Mouse (Mus musculus) ES-Bruce4 (cell line): ENCODE measurements around the gene Rasd1. TPM values are rescaled to one million over a fixed set of nuclear protein-coding genes. Genes with fewer than 3 reads are reported as not detected.

ENCODE experiments used
- H3K27ac ChIP-seq: 2 replicates; pipeline ENCODE4 v1.5.1; 2012; ENCODE audit warnings: low read length, inconsistent platforms; ENCODE audit not compliant: insufficient read depth
- H3K27me3 ChIP-seq: 2 replicates; pipeline ENCODE4 v1.6.1; 2012; ENCODE audit warnings: mild to moderate bottlenecking, low read length, inconsistent platforms; ENCODE audit not compliant: control insufficient read depth, poor library complexity, insufficient read depth, severe bottlenecking
- H3K36me3 ChIP-seq: 2 replicates; pipeline ENCODE4 v1.6.1; 2012; ENCODE audit warnings: inconsistent platforms, mild to moderate bottlenecking, low read length, moderate library complexity; ENCODE audit not compliant: control insufficient read depth, poor library complexity, insufficient read depth, severe bottlenecking
- H3K4me1 ChIP-seq: one replicate; pipeline ENCODE4 v1.8.1; 2011; ENCODE audit warnings: low read length; ENCODE audit not compliant: control insufficient read depth, insufficient read depth
- H3K4me3 ChIP-seq: 2 replicates; pipeline ENCODE4 v1.5.1; 2011; ENCODE audit warnings: low read depth, mild to moderate bottlenecking, low read length
- H3K9ac ChIP-seq: 2 replicates; pipeline ENCODE4 v1.6.1; 2012; ENCODE audit warnings: low read depth, mild to moderate bottlenecking, inconsistent platforms; ENCODE audit not compliant: poor library complexity, severe bottlenecking
- H3K9me3 ChIP-seq: replicated peaks from 2 replicates; pipeline ENCODE4 v1.6.1; 2012; ENCODE audit warnings: mild to moderate bottlenecking, low read length, inconsistent platforms; ENCODE audit not compliant: control insufficient read depth, poor library complexity, insufficient read depth, severe bottlenecking
- CTCF ChIP-seq: IDR thresholded peaks from one replicate; pipeline ENCODE4 v1.8.1; 2011; ENCODE audit warnings: low read depth, low read length
- EP300 ChIP-seq: IDR thresholded peaks from 2 replicates; pipeline ENCODE4 v1.6.1; 2011; ENCODE audit warnings: low read depth, low read length; ENCODE audit not compliant: insufficient read depth
- POLR2A ChIP-seq: IDR thresholded peaks from one replicate; pipeline ENCODE4 v1.8.1; 2011; ENCODE audit warnings: low read length; ENCODE audit not compliant: insufficient read depth
- polyA plus RNA-seq: library from polyadenylated mRNA; stranded (reverse); fragments of >200 nt; gene quantifications from 2 replicates; pipeline ENCODE4 v1.2.4, GENCODE M21; 2011; ENCODE audit warnings: low read depth; ENCODE audit not compliant: missing spikeins, insufficient read depth, insufficient read length

Rasd1 gene
- polyA plus RNA-seq, 1 experiment = 0.63 TPM

DNA sequence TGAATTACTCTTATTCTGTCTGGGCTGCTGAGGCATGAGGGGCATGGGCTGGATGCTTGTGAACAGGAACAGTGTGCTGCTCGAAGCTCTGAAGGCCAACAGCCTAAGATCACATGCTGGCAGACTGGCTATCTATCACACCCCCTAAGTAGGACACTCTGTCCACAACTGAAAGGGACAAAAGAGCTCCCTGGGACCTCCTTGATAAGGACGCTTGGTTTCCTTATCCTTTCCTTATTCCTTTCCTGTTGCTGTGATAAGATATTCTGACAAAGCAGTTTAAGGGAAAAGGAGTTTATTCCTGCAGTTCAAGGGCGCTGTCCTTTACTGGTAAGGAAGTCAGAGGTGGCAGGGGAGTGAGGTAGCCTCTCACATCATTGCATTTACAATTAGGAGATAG is 24.1 kb downstream of the Rasd1 start:
- no peaks in the 10 kb centered on the region for H3K36me3 ChIP-seq
- H3K4me1 ChIP-seq = no peaks in the 10 kb centered on the region
- TF ChIP-seq CTCF = no peak
- no peak for TF ChIP-seq POLR2A
- TF ChIP-seq EP300 = no peak
- no peaks in the 10 kb centered on the region for H3K9me3 ChIP-seq
- H3K4me3 ChIP-seq = no peak overlapping the region
- H3K27me3 ChIP-seq = no peaks in the 10 kb centered on the region
- no peak overlapping the region for H3K27ac ChIP-seq
- no peak overlapping the region for H3K9ac ChIP-seq

DNA sequence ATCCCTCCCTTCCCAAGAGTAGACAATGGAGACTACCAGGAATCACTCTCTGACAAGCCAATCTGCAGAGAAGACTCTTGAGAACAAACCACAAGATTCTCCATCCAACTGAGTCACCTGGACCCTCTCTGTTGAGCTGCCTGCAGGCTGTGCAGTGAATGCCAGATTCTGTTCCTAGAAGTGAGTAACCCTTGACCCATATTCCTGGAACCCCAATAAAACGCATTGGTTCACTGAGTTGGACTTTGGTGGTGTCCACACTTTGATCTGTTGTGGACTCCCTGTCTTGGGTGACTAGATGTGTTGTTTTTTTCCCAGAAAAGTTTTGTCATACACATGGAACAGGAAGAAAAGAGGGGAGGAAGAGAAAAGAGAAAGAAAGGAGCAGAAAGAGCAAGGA is 24.9 kb downstream of the Rasd1 start:
- no peaks in the 10 kb centered on the region for H3K27me3 ChIP-seq
- no peak overlapping the region for H3K4me3 ChIP-seq
- TF ChIP-seq EP300 = no peak
- no peak for TF ChIP-seq POLR2A
- TF ChIP-seq CTCF = no peak
- no peaks in the 10 kb centered on the region for H3K9me3 ChIP-seq
- no peaks in the 10 kb centered on the region for H3K4me1 ChIP-seq
- H3K27ac ChIP-seq = no peak overlapping the region
- no peaks in the 10 kb centered on the region for H3K36me3 ChIP-seq
- no peak overlapping the region for H3K9ac ChIP-seq

DNA sequence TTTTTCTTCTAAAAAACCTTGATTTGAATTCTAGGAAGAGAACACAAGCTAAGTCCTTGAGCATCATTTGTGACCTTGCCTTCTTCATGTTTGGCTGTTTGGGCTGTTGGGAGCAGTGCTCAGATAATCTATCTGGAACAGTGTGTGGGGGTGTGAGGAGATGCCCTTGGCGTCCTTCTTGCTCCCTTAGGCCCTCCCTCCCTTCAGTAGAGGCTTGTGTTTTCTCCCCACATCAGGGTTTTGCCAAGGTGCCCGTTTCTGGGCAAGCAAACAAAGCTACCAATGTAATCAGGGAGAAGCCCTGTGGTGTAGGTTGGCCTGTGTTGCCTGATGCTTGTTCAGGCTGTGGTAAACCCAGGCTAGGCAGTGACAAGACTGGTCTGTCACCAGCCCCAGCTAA is 27.1 kb downstream of the Rasd1 start:
- Histone ChIP-seq H3K4me1 (no peaks in the 10 kb centered on the region), H3K27me3 (no peaks in the 10 kb centered on the region), H3K9me3 (no peaks in the 10 kb centered on the region), H3K4me3 (no peak overlapping the region), H3K9ac (no peak overlapping the region), H3K36me3 (no peaks in the 10 kb centered on the region), H3K27ac (no peak overlapping the region)
- no peak for TF ChIP-seq POLR2A
- TF ChIP-seq CTCF = no peak
- TF ChIP-seq EP300 = no peak

DNA sequence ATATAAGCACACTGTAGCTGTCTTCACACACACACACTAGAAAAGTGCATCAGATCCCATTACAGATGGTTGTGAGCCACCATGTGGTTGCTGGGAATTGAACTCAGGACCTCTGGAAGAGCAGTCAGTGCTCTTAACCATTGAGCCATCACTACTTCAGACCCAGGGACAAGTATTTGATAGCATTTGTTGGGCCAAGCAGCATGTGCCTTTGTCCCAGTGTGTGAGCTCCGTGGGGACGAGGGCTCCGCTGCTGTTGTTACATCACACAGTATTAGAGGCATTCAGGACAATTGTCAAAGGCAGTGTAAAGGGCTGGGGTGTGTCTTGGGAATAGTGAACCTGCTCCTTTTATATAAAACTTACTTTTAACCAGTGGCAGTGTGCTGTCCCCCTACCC is 27.7 kb downstream of the Rasd1 start:
- Histone ChIP-seq H3K9ac (no peak overlapping the region), H3K27ac (no peak overlapping the region), H3K9me3 (no peaks in the 10 kb centered on the region), H3K4me1 (no peaks in the 10 kb centered on the region), H3K27me3 (no peaks in the 10 kb centered on the region), H3K36me3 (no peaks in the 10 kb centered on the region), H3K4me3 (no peak overlapping the region)
- no peak for TF ChIP-seq POLR2A
- no peak for TF ChIP-seq EP300
- TF ChIP-seq CTCF = no peak

DNA sequence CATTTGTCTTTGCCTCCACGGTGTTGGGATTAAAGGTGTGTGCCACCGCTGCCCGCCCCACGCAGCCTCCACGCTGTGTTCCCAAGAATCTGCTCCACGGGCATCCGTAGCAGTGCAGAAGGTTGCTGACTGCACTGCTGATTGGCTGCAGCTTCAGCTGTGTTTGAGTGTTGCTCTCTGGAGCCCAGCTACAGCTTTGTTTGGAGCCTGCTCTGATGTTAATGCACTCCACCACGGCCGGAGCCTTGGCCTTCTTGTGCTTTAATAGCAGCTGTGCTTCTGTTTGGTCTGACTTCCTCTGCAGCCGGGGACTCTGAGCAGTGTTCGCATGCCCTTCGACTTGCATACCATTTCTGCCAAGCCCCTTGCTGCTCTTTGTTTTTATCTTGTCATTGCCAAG is 30.8 kb downstream of the Rasd1 start:
- no peaks in the 10 kb centered on the region for H3K27me3 ChIP-seq
- H3K4me3 ChIP-seq = no peak overlapping the region
- H3K27ac ChIP-seq = no peak overlapping the region
- H3K36me3 ChIP-seq = no peaks in the 10 kb centered on the region
- H3K9me3 ChIP-seq = no peaks in the 10 kb centered on the region
- no peaks in the 10 kb centered on the region for H3K4me1 ChIP-seq
- TF ChIP-seq EP300 (no peak), CTCF (no peak), POLR2A (no peak)
- no peak overlapping the region for H3K9ac ChIP-seq

DNA sequence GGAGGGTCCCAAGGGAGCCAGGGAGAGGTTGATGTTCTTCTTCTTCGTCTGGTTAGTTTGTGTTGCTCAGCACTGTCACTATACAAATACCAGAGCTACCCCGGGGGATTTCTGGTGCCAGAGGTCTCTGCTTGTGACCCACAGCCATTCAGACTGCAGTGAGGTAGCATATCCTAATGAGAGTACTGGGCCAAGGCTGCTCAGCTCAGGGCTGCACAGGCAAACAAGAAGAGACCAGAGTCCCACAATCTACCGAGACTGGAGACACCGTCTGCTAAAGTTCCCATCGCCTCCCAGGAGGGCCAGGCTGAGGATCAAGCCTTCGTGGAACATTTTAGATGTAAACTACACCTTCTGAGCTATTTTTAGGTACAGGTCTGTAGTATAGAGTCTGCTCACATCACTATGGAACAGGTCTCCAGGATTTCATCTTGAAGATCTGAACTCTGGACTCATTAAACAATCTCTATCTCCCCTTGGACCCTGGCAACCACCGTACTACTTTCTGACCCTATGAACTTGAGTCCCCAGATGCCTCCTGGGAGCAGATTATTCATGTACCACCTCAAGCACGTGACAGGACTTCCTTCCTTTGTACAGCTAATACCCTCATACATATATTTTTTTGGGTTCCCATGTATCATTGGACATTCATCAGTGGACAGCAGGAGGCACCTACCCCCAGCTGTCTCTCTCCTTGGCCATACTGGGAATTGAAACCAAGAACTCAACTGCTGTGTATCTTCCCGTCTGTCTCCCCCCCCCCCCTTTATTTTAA is 32.0 kb downstream of the Rasd1 start:
- Histone ChIP-seq H3K9ac (no peak overlapping the region), H3K27me3 (no peaks in the 10 kb centered on the region), H3K36me3 (no peaks in the 10 kb centered on the region), H3K9me3 (no peaks in the 10 kb centered on the region), H3K27ac (no peak overlapping the region), H3K4me1 (no peaks in the 10 kb centered on the region), H3K4me3 (no peak overlapping the region)
- no peak for TF ChIP-seq CTCF
- TF ChIP-seq POLR2A = no peak
- no peak for TF ChIP-seq EP300
